Mouse (Mus musculus) neural tube, embryonic 14.5 days (tissue): ENCODE data around the gene Ckap4. TPM values are rescaled to one million over a fixed set of nuclear protein-coding genes. Genes with fewer than 3 reads are reported as not detected.

Source experiments
- ATAC-seq: fragments of 200-750 bp; cut with Nextera tagmentation; 2 replicates; pipeline ENCODE4 v1.8.0; 2017; ENCODE audit warnings: low read depth, mild to moderate bottlenecking, moderate TSS enrichment, moderate library complexity
- H3K27ac ChIP-seq: fragments of 300-500 bp; sonication (generic); 2 replicates; pipeline ENCODE4 v1.5.1; 2014; ENCODE audit warnings: low read depth, mild to moderate bottlenecking, control low read depth, low read length, moderate library complexity, mixed read lengths
- H3K27me3 ChIP-seq: fragments of 300-500 bp; sonication (generic); 2 replicates; pipeline ENCODE4 v1.6.1; 2014; ENCODE audit warnings: low read length; ENCODE audit not compliant: control insufficient read depth, insufficient read depth
- H3K36me3 ChIP-seq: fragments of 300-500 bp; sonication (generic); 2 replicates; pipeline ENCODE4 v1.6.1; 2014; ENCODE audit warnings: low read length, mixed read lengths; ENCODE audit not compliant: control insufficient read depth, insufficient read depth
- H3K4me1 ChIP-seq: fragments of 300-500 bp; sonication (generic); 2 replicates; pipeline ENCODE4 v1.6.1; 2014; ENCODE audit warnings: low read length; ENCODE audit not compliant: control insufficient read depth, insufficient read depth
- H3K4me2 ChIP-seq: fragments of 300-500 bp; sonication (generic); 2 replicates; pipeline ENCODE4 v1.6.1; 2014; ENCODE audit warnings: mild to moderate bottlenecking, low read depth, low read length, control low read depth
- H3K4me3 ChIP-seq: fragments of 300-500 bp; sonication (generic); 2 replicates; pipeline ENCODE4 v1.5.1; 2014; ENCODE audit warnings: low read depth, low read length, control low read depth, mixed read lengths
- H3K9ac ChIP-seq: fragments of 300-500 bp; sonication (generic); replicated peaks from 2 replicates; pipeline ENCODE4 v1.6.1; 2014; ENCODE audit warnings: low read depth, mild to moderate bottlenecking, control low read depth, low read length, mixed read lengths
- H3K9me3 ChIP-seq: fragments of 300-500 bp; sonication (generic); 2 replicates; pipeline ENCODE4 v1.6.1; 2016; ENCODE audit warnings: low read length; ENCODE audit not compliant: control insufficient read depth
- WGBS: fragments of 180-500 bp; shearing (Covaris S2); extraction: QIAGEN DNeasy Blood & Tissue Kit; methylation state at CpG from one replicate; pipeline ENCODE4 v1.1.7; 2014; 5-methylcytosine and 5-hydroxymethylcytosine counted together
- polyA plus RNA-seq: library from polyadenylated mRNA; unstranded; fragments of >200 nt; fragmentation: Nextera tagmentation; extraction: Ambion mirVana; gene quantifications from 2 replicates; pipeline ENCODE4 v1.2.1, GENCODE M21; 2014

Gene Ckap4
- polyA plus RNA-seq, 1 experiment from 2014 or later = 60.8 TPM

DNA sequence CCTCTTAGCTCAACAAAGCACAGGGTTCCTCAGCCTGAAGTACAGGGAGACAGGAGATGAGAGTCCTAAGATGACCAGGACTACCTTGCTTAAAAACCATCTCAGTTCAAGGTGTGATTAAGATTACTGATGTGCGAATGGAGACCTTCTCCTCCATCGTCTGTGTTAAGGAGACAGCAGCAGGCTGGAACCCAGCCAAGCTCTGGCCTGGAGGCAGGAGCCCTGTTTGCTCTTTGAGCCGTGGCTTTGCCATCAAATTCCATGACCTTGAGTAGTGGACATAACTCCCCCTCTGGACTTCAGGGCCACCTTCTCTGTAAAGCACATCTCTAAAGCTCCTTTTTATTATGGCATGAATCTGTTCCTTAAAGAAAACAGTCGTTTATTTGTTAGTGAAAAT is 2.0 kb upstream of the Ckap4 start:
- Histone ChIP-seq H3K4me2 (no peak overlapping the region), H3K4me1 (peaks cover 20% of the 10 kb centered on the region), H3K9ac (no peak overlapping the region), H3K27ac (no peak overlapping the region), H3K9me3 (no peaks in the 10 kb centered on the region), H3K4me3 (no peak overlapping the region), H3K36me3 (no peaks in the 10 kb centered on the region), H3K27me3 (no peaks in the 10 kb centered on the region)
- ATAC-seq = no peak
- 54% methylated on average over 4 of the region's 4 CpGs for WGBS

DNA sequence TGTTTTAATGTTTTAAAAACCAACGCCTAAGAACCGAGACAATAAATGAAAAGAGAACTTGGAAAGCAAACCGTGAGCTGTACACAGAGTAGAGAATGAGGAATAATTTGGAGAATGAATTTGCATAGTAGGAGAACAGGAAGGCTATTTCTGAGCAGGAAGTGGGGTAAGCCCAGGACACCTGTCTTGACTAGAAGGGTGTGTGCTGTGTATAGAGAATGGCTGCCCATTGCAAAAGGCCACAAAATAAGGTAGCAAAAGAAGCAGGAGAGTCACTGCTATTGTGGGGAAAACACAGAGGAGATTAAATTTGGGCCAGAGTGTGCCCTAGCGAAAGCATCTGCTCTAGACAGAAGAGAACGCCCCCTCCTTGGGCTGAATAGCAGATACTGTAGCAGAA is 1.6 kb upstream of the Ckap4 start:
- WGBS = 84% methylated on average over 5 of the region's 5 CpGs
- no peaks in the 10 kb centered on the region for H3K27me3 ChIP-seq
- no peak for ATAC-seq
- no peaks in the 10 kb centered on the region for H3K9me3 ChIP-seq
- H3K36me3 ChIP-seq = no peaks in the 10 kb centered on the region
- no peak overlapping the region for H3K27ac ChIP-seq
- H3K4me1 ChIP-seq = peaks cover 24% of the 10 kb centered on the region
- no peak overlapping the region for H3K4me2 ChIP-seq
- no peak overlapping the region for H3K9ac ChIP-seq
- H3K4me3 ChIP-seq = no peak overlapping the region

DNA sequence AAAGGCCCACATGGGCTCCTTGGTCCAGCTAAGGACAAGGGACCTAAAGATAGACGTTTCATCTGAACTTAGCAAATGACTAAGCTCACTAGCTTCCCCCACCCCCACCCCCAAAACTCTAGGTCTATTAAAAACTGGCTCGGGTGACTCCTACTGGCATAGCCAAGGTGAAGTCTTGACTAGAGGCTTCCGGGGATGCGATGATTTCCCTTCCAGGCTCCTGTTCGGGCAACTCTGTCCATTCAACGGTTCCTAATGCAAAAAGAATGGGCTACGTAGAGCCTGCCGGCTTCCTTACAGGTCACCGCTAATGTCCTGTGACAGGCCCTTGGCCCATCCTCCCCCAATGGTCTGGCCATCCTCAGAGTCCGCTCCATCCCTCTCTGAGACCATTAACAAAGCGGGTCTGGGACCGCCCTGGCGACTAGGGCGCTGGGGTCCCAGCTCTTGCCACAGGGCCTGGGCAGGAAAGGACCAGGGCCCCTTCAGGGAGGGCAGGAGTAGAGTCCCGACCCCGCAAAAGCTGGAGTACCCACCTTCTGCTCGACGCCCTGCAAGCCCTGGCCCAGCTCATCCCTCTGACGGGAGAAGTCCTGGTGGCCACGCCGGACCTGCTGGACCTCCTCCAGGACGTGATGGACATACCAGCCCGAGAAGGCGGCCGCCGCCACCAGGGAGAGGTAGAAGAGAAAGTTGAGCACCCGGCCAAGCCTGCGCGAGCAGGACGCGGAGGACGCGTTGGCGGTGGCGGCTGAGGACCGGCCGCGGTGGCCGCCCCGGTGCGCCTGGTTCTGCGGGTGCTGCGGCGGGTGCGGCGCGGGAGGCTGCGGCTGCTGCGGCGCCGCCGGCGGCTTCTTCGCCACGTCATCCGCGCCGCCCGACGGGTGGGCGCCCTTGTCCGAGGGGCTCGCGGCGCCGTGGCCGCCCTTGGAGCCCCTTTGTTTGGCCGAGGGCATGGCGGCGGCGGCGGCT is 665 bp downstream of the Ckap4 start:
- Histone ChIP-seq H3K27ac (peak overlapping the region; percentile 86), H3K27me3 (no peaks in the 10 kb centered on the region), H3K9me3 (no peaks in the 10 kb centered on the region), H3K9ac (peak overlapping the region; percentile 92), H3K4me2 (peak overlapping the region; percentile 77), H3K4me3 (peak overlapping the region; percentile 87), H3K4me1 (peaks cover 31% of the 10 kb centered on the region), H3K36me3 (no peaks in the 10 kb centered on the region)
- under 1% methylated on average over 64 of the region's 72 CpGs for WGBS
- ATAC-seq = peak; percentile 65

DNA sequence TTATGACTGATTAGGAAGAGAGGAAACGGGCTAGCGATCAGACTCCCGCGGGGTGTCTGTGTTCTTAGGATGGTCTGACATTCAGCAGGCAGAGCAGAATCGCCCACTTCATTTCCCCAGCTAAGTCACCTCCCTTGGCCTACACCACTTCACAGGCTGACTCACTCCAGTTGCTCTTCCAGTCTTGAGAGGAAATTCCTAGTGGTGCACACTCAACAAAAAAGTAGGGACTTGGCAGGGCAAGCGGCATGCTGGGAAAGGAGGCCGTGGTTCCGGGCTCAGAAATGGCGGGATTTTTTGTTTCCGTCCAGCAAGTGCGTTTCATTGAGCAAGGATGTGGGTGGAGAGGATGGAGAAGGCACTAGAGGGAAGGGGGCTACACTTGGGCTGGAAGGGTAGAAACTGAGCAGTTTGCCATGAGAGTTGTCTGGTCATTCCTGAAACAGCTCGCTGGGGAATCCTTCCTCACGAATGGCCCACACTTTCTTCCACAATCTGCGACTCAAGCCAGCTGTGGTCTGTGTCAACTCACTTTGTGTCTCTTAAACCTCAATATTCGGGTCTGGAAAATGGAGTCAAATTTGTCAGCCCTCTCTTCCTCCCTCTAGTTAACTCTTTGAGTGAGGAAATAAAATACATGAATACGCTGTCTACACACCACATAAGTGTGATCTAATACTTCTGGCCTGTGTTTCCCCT is 1.5 kb downstream of the Ckap4 start:
- no peak for ATAC-seq
- 65% methylated on average over 16 of the region's 16 CpGs for WGBS
- H3K27ac ChIP-seq = no peak overlapping the region
- H3K4me2 ChIP-seq = peak overlapping the region; percentile 77
- H3K9me3 ChIP-seq = no peaks in the 10 kb centered on the region
- H3K4me1 ChIP-seq = peaks cover 31% of the 10 kb centered on the region
- H3K9ac ChIP-seq = peak overlapping the region; percentile 92
- peak overlapping the region; percentile 87 for H3K4me3 ChIP-seq
- H3K36me3 ChIP-seq = peaks cover 8% of the 10 kb centered on the region
- H3K27me3 ChIP-seq = no peaks in the 10 kb centered on the region

DNA sequence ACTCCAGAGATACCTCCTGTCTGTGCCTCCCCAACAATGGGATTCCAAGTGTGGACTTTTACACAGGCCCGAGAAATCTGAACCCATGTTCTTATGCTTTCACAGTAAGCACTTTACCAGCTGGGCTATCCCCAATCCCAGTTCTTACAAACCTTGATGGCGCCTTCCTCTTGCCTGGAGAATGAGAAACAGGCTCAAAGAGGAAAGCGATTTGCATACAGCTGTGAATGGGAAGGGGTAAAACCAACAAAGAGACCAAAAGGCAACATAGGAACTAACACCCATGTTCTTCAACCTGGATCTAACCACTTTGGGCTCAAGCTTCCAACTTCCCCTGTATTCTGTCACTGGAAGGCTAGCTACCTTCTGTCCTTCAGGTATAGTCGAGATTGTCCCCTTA is 2.3 kb downstream of the Ckap4 start:
- peaks cover 11% of the 10 kb centered on the region for H3K36me3 ChIP-seq
- 75% methylated on average over 4 of the region's 4 CpGs for WGBS
- no peak overlapping the region for H3K27ac ChIP-seq
- H3K4me2 ChIP-seq = peak overlapping the region; percentile 77
- no peaks in the 10 kb centered on the region for H3K9me3 ChIP-seq
- peak overlapping the region; percentile 1; the same call in 1 of the 2 replicates for H3K4me3 ChIP-seq
- H3K27me3 ChIP-seq = no peaks in the 10 kb centered on the region
- H3K9ac ChIP-seq = no peak overlapping the region; the same call in 1 of the 2 replicates
- peaks cover 31% of the 10 kb centered on the region for H3K4me1 ChIP-seq
- no peak for ATAC-seq

DNA sequence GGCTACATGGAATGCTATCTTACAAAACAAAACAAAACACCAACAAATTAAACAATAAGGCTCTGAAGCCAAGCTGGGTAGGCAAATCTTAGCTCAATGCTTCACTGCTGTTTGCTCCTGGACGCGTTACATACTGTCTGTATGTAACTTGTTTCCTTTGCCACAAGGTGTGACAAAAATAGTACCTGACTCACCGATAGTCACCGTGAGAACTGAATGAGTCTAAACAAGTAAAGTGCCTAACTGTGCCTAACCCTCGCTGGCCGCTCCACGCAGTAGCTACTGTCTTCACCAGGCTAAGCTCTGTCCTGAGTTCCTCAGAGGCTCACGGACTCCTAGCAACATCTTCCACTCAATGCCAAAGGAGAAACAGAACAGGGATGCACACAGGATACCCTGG is 3.5 kb downstream of the Ckap4 start:
- WGBS = 86% methylated on average over 8 of the region's 8 CpGs
- Histone ChIP-seq H3K9me3 (no peaks in the 10 kb centered on the region), H3K27me3 (no peaks in the 10 kb centered on the region), H3K9ac (no peak overlapping the region), H3K27ac (no peak overlapping the region), H3K36me3 (peaks cover 15% of the 10 kb centered on the region), H3K4me3 (no peak overlapping the region), H3K4me1 (peaks cover 31% of the 10 kb centered on the region), H3K4me2 (peak overlapping the region; percentile 77; the same call in 1 of the 2 replicates)
- ATAC-seq = no peak

DNA sequence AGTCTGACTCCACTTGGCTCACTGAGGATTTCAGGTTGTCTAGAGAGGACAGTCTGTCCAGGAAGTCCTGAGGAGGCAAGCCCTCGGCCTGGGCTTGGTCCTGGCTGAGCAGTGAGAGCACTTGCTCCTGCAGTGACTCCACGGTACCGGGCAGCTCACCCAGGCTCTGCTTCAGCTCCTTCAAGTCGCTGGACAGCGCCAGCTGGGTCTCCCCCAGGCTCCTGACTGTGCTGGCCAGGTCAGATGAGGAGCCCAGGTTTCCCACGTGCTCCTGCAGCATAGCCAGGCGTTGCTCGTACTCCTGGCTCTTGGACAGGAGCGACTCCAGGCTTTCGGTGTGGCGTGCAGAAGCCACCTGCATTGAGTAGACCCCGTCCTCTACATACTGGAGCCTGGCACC is 6.2 kb downstream of the Ckap4 start:
- WGBS = 88% methylated on average over 12 of the region's 12 CpGs
- no peak overlapping the region for H3K4me2 ChIP-seq
- H3K4me1 ChIP-seq = peaks cover 29% of the 10 kb centered on the region
- H3K9ac ChIP-seq = no peak overlapping the region
- H3K27ac ChIP-seq = no peak overlapping the region
- peaks cover 21% of the 10 kb centered on the region for H3K36me3 ChIP-seq
- no peaks in the 10 kb centered on the region for H3K27me3 ChIP-seq
- no peak overlapping the region for H3K4me3 ChIP-seq
- no peaks in the 10 kb centered on the region for H3K9me3 ChIP-seq
- no peak for ATAC-seq

DNA sequence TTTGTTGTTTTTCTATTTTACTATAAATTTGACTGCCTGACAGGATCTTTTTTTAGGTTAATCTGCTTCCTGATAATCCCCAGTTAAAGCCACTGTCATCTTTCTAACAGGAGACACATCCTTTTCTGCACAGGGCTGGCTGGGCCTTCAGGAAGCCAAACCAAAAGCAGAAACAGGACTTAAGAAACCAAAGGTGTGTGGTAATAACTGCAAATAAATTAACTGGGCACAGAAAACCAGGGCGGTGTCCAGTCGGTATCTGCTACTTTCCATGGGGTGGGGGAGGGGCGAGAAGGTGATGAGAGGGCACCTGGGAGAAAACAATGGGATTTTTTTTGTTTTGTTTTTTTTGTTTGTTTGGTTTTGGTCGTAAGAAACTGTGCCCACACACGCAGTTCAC is 6.8 kb downstream of the Ckap4 start:
- H3K27ac ChIP-seq = no peak overlapping the region
- H3K4me2 ChIP-seq = no peak overlapping the region
- no peak overlapping the region for H3K4me3 ChIP-seq
- H3K4me1 ChIP-seq = peaks cover 23% of the 10 kb centered on the region
- H3K9me3 ChIP-seq = no peaks in the 10 kb centered on the region
- whole genome bisulfite sequencing = 81% methylated on average over 5 of the region's 5 CpGs
- H3K9ac ChIP-seq = no peak overlapping the region
- H3K27me3 ChIP-seq = no peaks in the 10 kb centered on the region
- H3K36me3 ChIP-seq = peaks cover 21% of the 10 kb centered on the region
- ATAC-seq = no peak

DNA sequence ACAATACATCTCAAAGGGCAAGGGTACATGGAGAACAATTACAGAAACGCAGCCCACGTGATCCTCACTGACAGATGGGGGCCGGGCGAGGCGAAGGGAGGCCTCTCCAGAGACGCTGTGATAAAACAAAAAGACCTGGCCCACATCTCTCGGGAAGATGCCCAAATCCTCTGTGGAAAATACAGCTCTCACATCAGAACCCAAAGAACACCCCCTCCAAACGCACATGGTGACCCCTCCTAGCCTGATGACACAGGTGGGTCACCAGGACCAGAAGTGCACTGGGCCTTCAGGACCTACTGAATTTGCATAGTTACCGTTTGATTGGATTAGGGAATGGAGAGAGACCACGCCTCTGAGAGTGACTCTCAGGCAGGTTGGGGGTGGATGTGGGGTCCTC is 7.4 kb downstream of the Ckap4 start:
- no peak overlapping the region for H3K27ac ChIP-seq
- no peaks in the 10 kb centered on the region for H3K27me3 ChIP-seq
- no peaks in the 10 kb centered on the region for H3K9me3 ChIP-seq
- H3K9ac ChIP-seq = no peak overlapping the region
- no peak for ATAC-seq
- peaks cover 21% of the 10 kb centered on the region for H3K36me3 ChIP-seq
- 38% methylated on average over 10 of the region's 10 CpGs for WGBS
- no peak overlapping the region for H3K4me3 ChIP-seq
- H3K4me1 ChIP-seq = peaks cover 17% of the 10 kb centered on the region
- H3K4me2 ChIP-seq = no peak overlapping the region
